Mouse (Mus musculus) testis, adult 2 months (tissue): ENCODE data around the gene Kcne2.

Experiments used
- CTCF ChIP-seq: fragments of 200-500 bp; IDR thresholded peaks from 2 replicates; pipeline ENCODE4 v1.5.1; 2012; ENCODE audit warnings: low read depth, mild to moderate bottlenecking, inconsistent platforms, low read length, moderate library complexity; ENCODE audit not compliant: control insufficient read depth, insufficient read depth, insufficient replicate concordance
- POLR2A ChIP-seq: fragments of 200-500 bp; IDR thresholded peaks from 2 replicates; pipeline ENCODE4 v1.6.1; 2012; ENCODE audit warnings: low read depth, mild to moderate bottlenecking, inconsistent platforms, low read length, moderate library complexity; ENCODE audit not compliant: control insufficient read depth

- TF ChIP-seq CTCF (no peak), POLR2A (no peak)
Measured at GRCm38 (mm10) chr16:92320361-92320760, 28.2 kb downstream of the Kcne2 start.
